13 mouse cellular contexts compared by ENCODE assay signal in the genomic region with DNA sequence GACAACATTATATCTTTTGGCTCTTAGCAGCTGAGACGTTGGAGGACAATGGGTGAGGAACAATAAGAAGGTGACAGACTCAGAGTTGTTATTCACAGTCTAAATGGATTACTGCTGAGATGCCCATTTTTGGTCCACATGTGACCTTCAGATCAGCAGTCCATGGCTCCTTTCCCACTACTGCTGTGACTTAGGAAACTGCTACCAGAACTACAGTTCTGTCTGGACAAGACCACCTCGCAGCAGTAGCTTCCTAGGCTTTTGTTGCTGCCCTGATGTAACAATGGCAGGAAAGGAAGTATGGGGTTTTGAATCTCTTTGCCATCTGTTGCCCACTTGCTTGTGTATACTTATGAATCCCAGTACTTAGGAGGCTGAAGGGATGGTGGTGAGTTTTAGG.
"Had no signal": no experiment of that assay in that cellular context is flagged by ENCODE, and none has a peak within 500 bp of the region (broad histone marks: within the 10 kb centered on the region; RNA-seq: fewer than 3 reads in every experiment).

No protein-coding gene starts in this region.

- H3K4me3 ChIP-seq: limb, embryonic 13.5 days; midbrain, embryonic 12.5 days; neural tube, embryonic 13.5 days had no signal

- H3K4me1 ChIP-seq: limb, embryonic 13.5 days; midbrain, embryonic 12.5 days; neural tube, embryonic 13.5 days had no signal

- H3K9ac ChIP-seq: limb, embryonic 13.5 days; liver, embryonic 14.5 days; midbrain, embryonic 12.5 days; neural tube, embryonic 13.5 days had no signal

- DNase-seq: kidney, adult 18-20 months; kidney, postnatal 25 days; left cerebral cortex, postnatal 4 days; lung, adult 18-20 months; retina, postnatal 1 day; right cerebral cortex, postnatal 4 days; thymus, adult 2 months; thymus, postnatal 25 days had no signal

- H3K27ac ChIP-seq: limb, embryonic 13.5 days; liver, embryonic 14.5 days; midbrain, embryonic 12.5 days; neural tube, embryonic 13.5 days had no signal

- H3K36me3 ChIP-seq: limb, embryonic 13.5 days; midbrain, embryonic 12.5 days; neural tube, embryonic 13.5 days had no signal

- H3K9me3 ChIP-seq: limb, embryonic 13.5 days; midbrain, embryonic 12.5 days; neural tube, embryonic 13.5 days had no signal

- H3K4me2 ChIP-seq: limb, embryonic 13.5 days; midbrain, embryonic 12.5 days; neural tube, embryonic 13.5 days had no signal

- ATAC-seq: midbrain, embryonic 16.5 days had no signal

- H3K27me3 ChIP-seq: limb, embryonic 13.5 days; midbrain, embryonic 12.5 days; neural tube, embryonic 13.5 days had no signal
